Mouse (Mus musculus) small intestine, adult 2 months (tissue): Measurements from ENCODE around the gene Lmx1b.

Experiments used
- CTCF ChIP-seq: fragments of 200-500 bp; IDR thresholded peaks from 2 replicates; pipeline ENCODE4 v1.5.1; 2012; ENCODE audit warnings: low read depth, mild to moderate bottlenecking, control low read depth, inconsistent platforms, low read length, moderate library complexity, mixed read lengths; ENCODE audit not compliant: insufficient replicate concordance, insufficient read length; ENCODE audit errors: extremely low read depth
- POLR2A ChIP-seq: fragments of 200-500 bp; IDR thresholded peaks from 2 replicates; pipeline ENCODE4 v1.6.1; 2012; ENCODE audit warnings: low read depth, mild to moderate bottlenecking, control low read depth, inconsistent platforms, low read length, moderate library complexity

DNA sequence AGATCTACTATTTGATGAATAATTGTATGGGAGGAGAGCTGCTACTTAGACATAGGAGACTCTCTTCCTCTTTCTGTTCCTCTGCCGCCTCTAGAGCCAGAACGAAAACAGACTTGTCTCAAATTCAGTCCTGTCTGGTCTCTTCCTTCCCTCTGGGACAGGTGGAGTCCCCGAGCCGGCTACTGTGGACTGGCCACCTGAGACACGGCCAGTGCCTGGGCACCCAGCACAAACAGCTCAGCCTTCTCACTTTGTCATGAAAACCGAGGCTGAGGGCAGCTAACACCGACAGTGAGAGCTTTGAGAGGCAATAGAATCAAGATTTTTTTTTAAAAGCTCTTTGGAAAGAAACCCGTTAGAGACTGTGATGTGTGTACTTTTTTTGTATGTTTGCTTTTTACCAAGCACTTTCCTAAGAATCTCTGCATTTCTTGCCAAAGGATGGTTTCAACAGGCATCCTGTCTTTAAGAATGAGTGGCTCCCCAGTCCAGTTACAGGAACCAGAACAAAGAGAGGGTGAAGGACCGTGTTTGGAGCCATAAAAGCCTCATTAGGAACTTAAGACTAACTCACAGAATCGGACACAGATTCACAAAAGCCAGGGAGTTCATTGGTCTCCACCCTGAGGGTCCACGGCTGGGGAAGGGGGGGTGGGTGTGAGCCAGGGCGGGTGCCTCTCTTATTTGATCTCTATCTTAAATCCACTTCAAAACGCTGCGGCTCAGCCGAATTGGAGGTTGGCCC is 5.4 kb upstream of the Lmx1b start:
- TF ChIP-seq CTCF (no peak), POLR2A (no peak)
